Mouse (Mus musculus): Measurements from ENCODE around the gene Opcml. TPM values are rescaled to one million over a fixed set of nuclear protein-coding genes. Genes with fewer than 3 reads are reported as not detected.
A peak's percentile ranks its signal among the peaks of the same experiment; 100 is the strongest.

Opcml gene
- polyA plus RNA-seq, 1 experiment, result 0.83 TPM

- TF ChIP-seq CTCF (IDR thresholded peaks at IDR 0.05; ENCODE audit: borderline replicate concordance, insufficient read depth, low read length), result no peak
- TF ChIP-seq POLR2A (IDR thresholded peaks at IDR 0.05; ENCODE audit: low read depth, low read length), result no peak
- Histone ChIP-seq H3K4me1 (ENCODE audit: control insufficient read depth, insufficient read depth, low read length) (no peaks in the 10 kb centered on the region), H3K4me3 (ENCODE audit: insufficient read depth, low read length) (no peak overlapping the region), H3K27ac (ENCODE audit: insufficient read depth, low read length) (no peak overlapping the region)
Measured at GRCm38 (mm10) chr9:28163946-28164345, 373.4 kb downstream of the Opcml start.

GRCm38 (mm10) chr9:28171890-28172289 is 381.3 kb downstream of the Opcml start:
- no peak overlapping the region for H3K4me3 ChIP-seq (ENCODE audit: insufficient read depth, low read length)
- TF ChIP-seq CTCF (IDR thresholded peaks at IDR 0.05; ENCODE audit: borderline replicate concordance, insufficient read depth, low read length) (peak; percentile 82; the same call in 1 of the 2 replicates), POLR2A (IDR thresholded peaks at IDR 0.05; ENCODE audit: low read depth, low read length) (no peak)
- no peak overlapping the region for H3K27ac ChIP-seq (ENCODE audit: insufficient read depth, low read length)
- no peaks in the 10 kb centered on the region for H3K4me1 ChIP-seq (ENCODE audit: control insufficient read depth, insufficient read depth, low read length)

GRCm38 (mm10) chr9:28177052-28177451 is 386.5 kb downstream of the Opcml start:
- Histone ChIP-seq H3K4me3 (ENCODE audit: insufficient read depth, low read length) (no peak overlapping the region), H3K4me1 (ENCODE audit: control insufficient read depth, insufficient read depth, low read length) (no peaks in the 10 kb centered on the region)
- TF ChIP-seq CTCF (IDR thresholded peaks at IDR 0.05; ENCODE audit: borderline replicate concordance, insufficient read depth, low read length) (no peak), POLR2A (IDR thresholded peaks at IDR 0.05; ENCODE audit: low read depth, low read length) (no peak)

GRCm38 (mm10) chr9:28178123-28178887 is 387.7 kb downstream of the Opcml start:
- Histone ChIP-seq H3K4me1 (ENCODE audit: control insufficient read depth, insufficient read depth, low read length) (no peaks in the 10 kb centered on the region), H3K27ac (ENCODE audit: insufficient read depth, low read length) (no peak overlapping the region), H3K4me3 (ENCODE audit: insufficient read depth, low read length) (no peak overlapping the region)
- TF ChIP-seq POLR2A (IDR thresholded peaks at IDR 0.05; ENCODE audit: low read depth, low read length) (no peak), CTCF (IDR thresholded peaks at IDR 0.05; ENCODE audit: borderline replicate concordance, insufficient read depth, low read length) (no peak)

More at GRCm38 (mm10) chr9:28177052-28177451, 386.5 kb downstream of the Opcml start:
- no peak overlapping the region for H3K27ac ChIP-seq (ENCODE audit: insufficient read depth, low read length)

GRCm38 (mm10) chr9:28181916-28182315 is 391.3 kb downstream of the Opcml start:
- Histone ChIP-seq H3K4me1 (ENCODE audit: control insufficient read depth, insufficient read depth, low read length) (no peaks in the 10 kb centered on the region), H3K27ac (ENCODE audit: insufficient read depth, low read length) (no peak overlapping the region), H3K4me3 (ENCODE audit: insufficient read depth, low read length) (no peak overlapping the region)
- TF ChIP-seq POLR2A (IDR thresholded peaks at IDR 0.05; ENCODE audit: low read depth, low read length), result no peak
- no peak for TF ChIP-seq CTCF (IDR thresholded peaks at IDR 0.05; ENCODE audit: borderline replicate concordance, insufficient read depth, low read length)

- H3K27ac ChIP-seq (ENCODE audit: insufficient read depth, low read length), result no peak overlapping the region
- TF ChIP-seq CTCF (IDR thresholded peaks at IDR 0.05; ENCODE audit: borderline replicate concordance, insufficient read depth, low read length) (no peak), POLR2A (IDR thresholded peaks at IDR 0.05; ENCODE audit: low read depth, low read length) (no peak)
- H3K4me1 ChIP-seq (ENCODE audit: control insufficient read depth, insufficient read depth, low read length), result no peaks in the 10 kb centered on the region
- H3K4me3 ChIP-seq (ENCODE audit: insufficient read depth, low read length), result no peak overlapping the region
Measured at GRCm38 (mm10) chr9:28190226-28190625, 399.7 kb downstream of the Opcml start.

- TF ChIP-seq CTCF (IDR thresholded peaks at IDR 0.05; ENCODE audit: borderline replicate concordance, insufficient read depth, low read length) (no peak), POLR2A (IDR thresholded peaks at IDR 0.05; ENCODE audit: low read depth, low read length) (no peak)
- Histone ChIP-seq H3K4me3 (ENCODE audit: insufficient read depth, low read length) (no peak overlapping the region), H3K4me1 (ENCODE audit: control insufficient read depth, insufficient read depth, low read length) (no peaks in the 10 kb centered on the region), H3K27ac (ENCODE audit: insufficient read depth, low read length) (no peak overlapping the region)
Measured at GRCm38 (mm10) chr9:28190751-28191150, 400.2 kb downstream of the Opcml start.

- no peaks in the 10 kb centered on the region for H3K4me1 ChIP-seq (ENCODE audit: control insufficient read depth, insufficient read depth, low read length)
- H3K27ac ChIP-seq (ENCODE audit: insufficient read depth, low read length), result no peak overlapping the region
- TF ChIP-seq POLR2A (IDR thresholded peaks at IDR 0.05; ENCODE audit: low read depth, low read length) (no peak), CTCF (IDR thresholded peaks at IDR 0.05; ENCODE audit: borderline replicate concordance, insufficient read depth, low read length) (no peak)
- H3K4me3 ChIP-seq (ENCODE audit: insufficient read depth, low read length), result no peak overlapping the region
Measured at GRCm38 (mm10) chr9:28196550-28196949, 406.0 kb downstream of the Opcml start.

GRCm38 (mm10) chr9:28197061-28197460 is 406.5 kb downstream of the Opcml start:
- H3K4me1 ChIP-seq (ENCODE audit: control insufficient read depth, insufficient read depth, low read length), result no peaks in the 10 kb centered on the region
- TF ChIP-seq CTCF (IDR thresholded peaks at IDR 0.05; ENCODE audit: borderline replicate concordance, insufficient read depth, low read length), result no peak
- TF ChIP-seq POLR2A (IDR thresholded peaks at IDR 0.05; ENCODE audit: low read depth, low read length), result no peak
- no peak overlapping the region for H3K4me3 ChIP-seq (ENCODE audit: insufficient read depth, low read length)
- no peak overlapping the region for H3K27ac ChIP-seq (ENCODE audit: insufficient read depth, low read length)

GRCm38 (mm10) chr9:28197631-28198030 is 407.1 kb downstream of the Opcml start:
- no peak overlapping the region for H3K4me3 ChIP-seq (ENCODE audit: insufficient read depth, low read length)
- H3K27ac ChIP-seq (ENCODE audit: insufficient read depth, low read length), result no peak overlapping the region
- no peak for TF ChIP-seq POLR2A (IDR thresholded peaks at IDR 0.05; ENCODE audit: low read depth, low read length)
- TF ChIP-seq CTCF (IDR thresholded peaks at IDR 0.05; ENCODE audit: borderline replicate concordance, insufficient read depth, low read length), result peak; percentile 48
- H3K4me1 ChIP-seq (ENCODE audit: control insufficient read depth, insufficient read depth, low read length), result no peaks in the 10 kb centered on the region

Data from embryonic fibroblast, embryonic 13.5 days (primary cell).